Mouse (Mus musculus): ENCODE measurements around the gene Fam8a1. TPM values are rescaled to one million over a fixed set of nuclear protein-coding genes. Genes with fewer than 3 reads are reported as not detected.

Gene Fam8a1
- polyA plus RNA-seq, 1 experiment from 2014 or later, result 16.1 TPM

- WGBS, result 94% methylated on average over 6 of the region's 6 CpGs
- no peak for ATAC-seq (ENCODE audit: low FRiP score, low read depth)
- 0 out of 2 replicates have a peak, but pooled peaks cover 4% of the 10 kb centered on the region for H3K9me3 ChIP-seq
These were observed 25.1 kb upstream of the Fam8a1 start for GRCm38 (mm10) chr13:46644175-46644574.

GRCm38 (mm10) chr13:46645476-46645875 is 23.8 kb upstream of the Fam8a1 start:
- no peak overlapping the region for H3K4me3 ChIP-seq
- 0 out of 2 replicates have a peak, but pooled peaks cover 4% of the 10 kb centered on the region for H3K9me3 ChIP-seq
- H3K27ac ChIP-seq (replicated peaks), result no peak overlapping the region
- no peaks in the 10 kb centered on the region for H3K4me1 ChIP-seq (replicated peaks)
- H3K36me3 ChIP-seq, result peaks cover 5% of the 10 kb centered on the region
- 70% methylated on average over 6 of the region's 6 CpGs for WGBS
- H3K27me3 ChIP-seq, result no peaks in the 10 kb centered on the region
- H3K9ac ChIP-seq, result no peak overlapping the region
- H3K4me2 ChIP-seq, result no peak overlapping the region
- ATAC-seq (ENCODE audit: low FRiP score, low read depth), result no peak

More at GRCm38 (mm10) chr13:46644175-46644574, 25.1 kb upstream of the Fam8a1 start:
- Histone ChIP-seq H3K36me3 (peaks cover 5% of the 10 kb centered on the region), H3K27ac (replicated peaks) (no peak overlapping the region), H3K4me3 (no peak overlapping the region), H3K4me1 (replicated peaks) (no peaks in the 10 kb centered on the region), H3K4me2 (no peak overlapping the region), H3K27me3 (no peaks in the 10 kb centered on the region), H3K9ac (no peak overlapping the region)

DNA sequence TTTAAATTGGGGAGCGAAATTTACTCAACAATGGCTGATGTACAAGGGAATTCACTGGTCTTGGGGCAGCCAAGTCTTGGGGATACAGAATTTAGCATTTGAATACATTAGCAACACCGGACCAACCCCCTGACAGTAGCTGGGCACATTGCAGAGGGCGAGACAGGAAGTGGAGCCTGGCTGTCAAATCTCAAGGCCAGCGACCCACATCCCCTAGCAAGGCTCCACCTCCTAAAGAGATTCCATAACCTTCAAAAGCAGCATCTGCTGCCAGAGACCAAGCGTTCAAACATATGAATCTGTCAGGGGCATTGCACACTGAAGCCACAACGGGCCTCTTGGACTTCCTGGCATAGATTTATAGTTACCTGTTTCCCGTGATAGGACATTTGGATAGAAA is 17.5 kb upstream of the Fam8a1 start:
- Histone ChIP-seq H3K27ac (replicated peaks) (no peak overlapping the region), H3K4me2 (no peak overlapping the region), H3K4me1 (replicated peaks) (no peaks in the 10 kb centered on the region), H3K36me3 (no peaks in the 10 kb centered on the region), H3K4me3 (no peak overlapping the region), H3K9me3 (no peaks in the 10 kb centered on the region), H3K9ac (no peak overlapping the region), H3K27me3 (no peaks in the 10 kb centered on the region)
- WGBS, result 89% methylated on average over 7 of the region's 7 CpGs
- ATAC-seq (ENCODE audit: low FRiP score, low read depth), result no peak

GRCm38 (mm10) chr13:46652671-46653070 is 16.7 kb upstream of the Fam8a1 start:
- H3K4me3 ChIP-seq, result no peak overlapping the region
- no peaks in the 10 kb centered on the region for H3K36me3 ChIP-seq
- WGBS, result 86% methylated on average over 7 of the region's 7 CpGs
- no peak overlapping the region for H3K27ac ChIP-seq (replicated peaks)
- ATAC-seq (ENCODE audit: low FRiP score, low read depth), result no peak
- H3K9me3 ChIP-seq, result no peaks in the 10 kb centered on the region
- H3K27me3 ChIP-seq, result no peaks in the 10 kb centered on the region
- no peak overlapping the region for H3K9ac ChIP-seq
- H3K4me2 ChIP-seq, result no peak overlapping the region
- no peaks in the 10 kb centered on the region for H3K4me1 ChIP-seq (replicated peaks)

DNA sequence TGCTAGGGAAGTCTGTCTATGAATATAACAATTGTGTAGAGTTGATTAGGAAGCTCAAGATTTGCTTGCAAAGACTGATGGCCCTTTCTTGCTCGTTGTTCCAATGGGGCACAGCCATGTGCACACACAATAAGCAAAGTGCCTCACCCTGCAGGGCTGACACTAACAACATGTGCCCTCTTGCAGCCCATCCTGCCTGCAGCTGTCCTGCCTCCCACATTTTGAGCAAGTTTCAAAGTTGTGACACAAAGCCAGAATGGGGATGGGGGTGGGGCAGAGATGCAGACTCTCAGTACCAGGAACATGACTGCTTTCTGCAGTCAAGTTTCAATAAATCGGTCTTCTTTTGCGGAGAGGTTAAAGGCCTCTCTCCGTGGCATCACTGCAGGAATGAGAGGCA is 15.7 kb upstream of the Fam8a1 start:
- Histone ChIP-seq H3K4me3 (no peak overlapping the region), H3K9me3 (no peaks in the 10 kb centered on the region), H3K9ac (no peak overlapping the region), H3K36me3 (no peaks in the 10 kb centered on the region), H3K27ac (replicated peaks) (no peak overlapping the region), H3K4me1 (replicated peaks) (no peaks in the 10 kb centered on the region), H3K4me2 (no peak overlapping the region), H3K27me3 (no peaks in the 10 kb centered on the region)
- no peak for ATAC-seq (ENCODE audit: low FRiP score, low read depth)
- 61% methylated on average over 4 of the region's 4 CpGs for WGBS

DNA sequence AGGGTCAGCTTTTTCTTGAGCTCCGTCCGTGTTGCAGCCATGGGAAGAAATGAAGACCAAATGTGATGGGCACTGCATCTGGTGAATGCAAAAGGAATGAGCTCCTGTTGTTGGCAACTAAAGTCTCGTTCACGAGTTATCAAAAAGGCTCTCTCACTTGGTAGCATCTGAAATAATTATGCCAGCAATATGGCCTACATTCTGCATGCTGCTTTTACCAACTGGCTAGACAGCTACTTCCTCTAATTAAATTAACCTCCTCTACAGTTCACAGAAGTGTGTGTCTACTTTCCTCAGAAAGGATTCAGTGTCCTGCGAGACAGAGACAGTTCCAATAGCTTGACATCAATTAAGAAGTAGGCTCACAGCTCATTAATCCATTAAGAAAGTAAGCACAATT is 14.8 kb upstream of the Fam8a1 start:
- no peak for ATAC-seq (ENCODE audit: low FRiP score, low read depth)
- H3K9me3 ChIP-seq, result no peaks in the 10 kb centered on the region
- H3K36me3 ChIP-seq, result no peaks in the 10 kb centered on the region
- H3K4me2 ChIP-seq, result no peak overlapping the region
- 74% methylated on average over 5 of the region's 5 CpGs for WGBS
- H3K4me3 ChIP-seq, result no peak overlapping the region
- no peak overlapping the region for H3K27ac ChIP-seq (replicated peaks)
- no peaks in the 10 kb centered on the region for H3K27me3 ChIP-seq
- no peak overlapping the region for H3K9ac ChIP-seq
- no peaks in the 10 kb centered on the region for H3K4me1 ChIP-seq (replicated peaks)

DNA sequence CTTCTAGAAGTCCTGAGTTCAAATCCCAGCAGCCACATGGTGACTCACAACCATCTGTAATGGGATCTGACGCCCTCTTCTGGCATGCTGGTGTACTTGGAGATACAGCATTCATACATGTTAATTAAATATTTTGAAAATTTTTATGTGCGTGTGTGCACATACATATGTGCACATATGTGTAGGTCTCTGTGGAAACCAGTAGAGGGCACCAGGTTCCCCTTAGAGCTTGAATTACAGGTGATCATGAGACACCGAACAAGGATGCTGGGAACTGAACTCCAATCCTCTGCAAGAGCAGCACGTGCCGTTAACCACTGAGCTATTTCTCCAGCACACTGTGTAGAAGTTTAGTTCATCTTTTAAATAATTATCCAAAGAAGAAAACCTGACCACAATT is 10.1 kb upstream of the Fam8a1 start:
- no peak overlapping the region for H3K4me2 ChIP-seq
- H3K4me3 ChIP-seq, result no peak overlapping the region
- H3K27ac ChIP-seq (replicated peaks), result no peak overlapping the region
- H3K36me3 ChIP-seq, result no peaks in the 10 kb centered on the region
- no peaks in the 10 kb centered on the region for H3K9me3 ChIP-seq
- no peak for ATAC-seq (ENCODE audit: low FRiP score, low read depth)
- WGBS, result 92% methylated on average over 5 of the region's 5 CpGs
- H3K27me3 ChIP-seq, result no peaks in the 10 kb centered on the region
- no peaks in the 10 kb centered on the region for H3K4me1 ChIP-seq (replicated peaks)
- no peak overlapping the region for H3K9ac ChIP-seq

DNA sequence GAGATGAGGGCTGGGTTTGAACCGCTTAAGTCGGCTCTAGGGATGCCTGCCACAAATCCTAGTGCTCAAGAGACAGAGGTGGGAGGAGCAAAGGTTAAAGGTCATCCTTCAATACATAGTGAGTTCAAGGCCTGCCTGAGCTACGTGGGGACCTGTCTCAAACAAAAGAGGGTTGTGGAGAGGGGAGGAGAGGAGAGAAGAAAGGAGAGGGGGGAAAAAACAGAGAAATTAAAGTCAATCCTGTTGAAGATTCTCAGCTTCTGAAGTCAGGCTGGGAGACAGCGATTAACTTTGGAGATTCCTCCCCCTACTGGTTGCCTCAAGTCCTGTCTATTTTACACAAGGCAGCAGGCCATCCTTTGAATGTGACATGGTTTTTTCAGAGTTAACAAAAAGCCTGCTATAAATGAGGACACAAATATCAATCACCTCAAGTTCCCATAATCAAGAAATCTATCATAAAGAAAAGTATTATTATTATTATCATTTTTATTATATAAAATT is 5.8 kb upstream of the Fam8a1 start:
- peak; percentile 23; the same call in 1 of the 2 replicates for ATAC-seq (ENCODE audit: low FRiP score, low read depth)
- no peak overlapping the region for H3K9ac ChIP-seq
- no peaks in the 10 kb centered on the region for H3K9me3 ChIP-seq
- 34% methylated on average over 4 of the region's 4 CpGs for WGBS
- H3K4me3 ChIP-seq, result no peak overlapping the region
- no peak overlapping the region for H3K27ac ChIP-seq (replicated peaks)
- no peaks in the 10 kb centered on the region for H3K36me3 ChIP-seq
- H3K4me2 ChIP-seq, result no peak overlapping the region
- 0 out of 2 replicates have a peak, but pooled peaks cover 6% of the 10 kb centered on the region for H3K27me3 ChIP-seq
- peaks cover 1% of the 10 kb centered on the region for H3K4me1 ChIP-seq (replicated peaks)

GRCm38 (mm10) chr13:46669620-46670271 is 424 bp downstream of the Fam8a1 start:
- Histone ChIP-seq H3K36me3 (peaks cover 23% of the 10 kb centered on the region), H3K27ac (replicated peaks) (peak overlapping the region; percentile 87), H3K27me3 (0 out of 2 replicates have a peak, but pooled peaks cover 4% of the 10 kb centered on the region), H3K9ac (peak overlapping the region; percentile 92), H3K4me2 (peak overlapping the region; percentile 71), H3K9me3 (no peaks in the 10 kb centered on the region), H3K4me1 (replicated peaks) (peaks cover 28% of the 10 kb centered on the region), H3K4me3 (peak overlapping the region; percentile 93)
- under 1% methylated on average over 69 of the region's 96 CpGs for WGBS
- ATAC-seq (ENCODE audit: low FRiP score, low read depth), result peak; percentile 63

DNA sequence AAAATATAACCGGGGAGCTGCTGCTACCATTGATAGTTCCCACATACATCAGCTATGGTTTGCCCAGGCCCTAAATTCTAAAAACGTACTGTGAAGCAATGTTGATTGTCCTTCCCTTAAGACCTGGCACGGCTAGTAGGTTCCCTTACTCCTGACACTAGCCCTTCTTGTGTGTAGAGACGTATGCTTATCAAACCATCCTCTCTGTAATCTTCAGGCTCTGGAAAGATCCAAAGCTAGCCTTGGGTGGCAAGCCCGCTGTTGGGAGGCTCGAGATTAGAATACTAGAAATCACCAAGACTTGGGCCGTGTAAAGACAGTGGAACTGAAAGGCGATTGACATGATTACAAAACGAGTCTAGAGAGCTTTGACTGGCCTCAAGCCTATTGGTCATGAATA is 1.2 kb downstream of the Fam8a1 start:
- ATAC-seq (ENCODE audit: low FRiP score, low read depth), result no peak
- WGBS, result 64% methylated on average over 9 of the region's 9 CpGs
- H3K36me3 ChIP-seq, result peaks cover 31% of the 10 kb centered on the region
- peak overlapping the region; percentile 93 for H3K4me3 ChIP-seq
- H3K4me1 ChIP-seq (replicated peaks), result peaks cover 28% of the 10 kb centered on the region
- no peak overlapping the region for H3K27ac ChIP-seq (replicated peaks)
- H3K27me3 ChIP-seq, result 0 out of 2 replicates have a peak, but pooled peaks cover 3% of the 10 kb centered on the region
- peak overlapping the region; percentile 92 for H3K9ac ChIP-seq
- H3K9me3 ChIP-seq, result no peaks in the 10 kb centered on the region
- H3K4me2 ChIP-seq, result peak overlapping the region; percentile 71

DNA sequence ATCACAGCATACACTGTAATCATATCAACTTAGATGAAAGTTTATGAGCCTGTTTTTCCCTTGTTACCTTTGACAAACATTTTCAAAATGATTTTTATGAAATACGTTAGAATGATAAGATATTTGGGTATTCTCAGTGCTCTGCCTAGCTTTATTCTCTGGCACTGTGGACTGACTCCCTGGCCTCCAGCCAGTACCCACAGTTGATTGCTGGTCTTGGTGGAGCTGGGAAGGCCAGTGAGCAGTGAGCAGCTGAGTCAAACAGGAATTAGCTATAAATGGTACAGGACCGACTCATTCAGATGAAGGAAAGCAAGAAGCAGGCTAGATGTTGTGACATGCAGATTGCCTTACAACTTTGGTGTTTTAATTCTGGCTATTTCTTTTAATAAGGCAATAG is 5.3 kb downstream of the Fam8a1 start:
- Histone ChIP-seq H3K4me1 (replicated peaks) (peaks cover 22% of the 10 kb centered on the region), H3K36me3 (peaks cover 48% of the 10 kb centered on the region)

DNA sequence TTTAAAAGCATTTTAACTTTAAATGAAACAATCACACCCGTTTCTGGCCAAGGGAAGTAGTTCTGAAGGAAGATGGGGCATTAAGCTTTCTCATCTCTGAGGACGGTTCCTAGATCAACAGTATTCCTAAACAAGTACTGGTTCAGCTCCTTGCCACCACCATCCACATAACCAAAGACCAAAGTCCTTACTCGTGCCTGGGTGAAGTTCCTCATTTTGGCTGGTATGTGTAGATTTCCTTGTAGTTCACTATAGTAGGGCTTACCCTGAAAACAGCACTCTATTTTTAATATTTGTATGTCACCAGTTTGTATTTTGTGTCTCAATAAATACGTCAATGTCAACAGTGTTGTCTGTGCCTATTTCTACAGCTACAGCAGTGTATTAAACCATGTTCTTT is 8.4 kb downstream of the Fam8a1 start:
- no peaks in the 10 kb centered on the region for H3K9me3 ChIP-seq
- ATAC-seq (ENCODE audit: low FRiP score, low read depth), result no peak
- 87% methylated on average over 4 of the region's 4 CpGs for WGBS
- no peaks in the 10 kb centered on the region for H3K4me1 ChIP-seq (replicated peaks)
- peaks cover 51% of the 10 kb centered on the region for H3K36me3 ChIP-seq
- no peak overlapping the region for H3K4me3 ChIP-seq
- H3K27ac ChIP-seq (replicated peaks), result no peak overlapping the region
- H3K9ac ChIP-seq, result no peak overlapping the region
- no peak overlapping the region for H3K4me2 ChIP-seq
- H3K27me3 ChIP-seq, result no peaks in the 10 kb centered on the region

More for the DNA sequence above, 5.3 kb downstream of the Fam8a1 start:
- Histone ChIP-seq H3K4me3 (no peak overlapping the region), H3K9ac (no peak overlapping the region), H3K27me3 (no peaks in the 10 kb centered on the region), H3K27ac (replicated peaks) (no peak overlapping the region), H3K4me2 (no peak overlapping the region), H3K9me3 (no peaks in the 10 kb centered on the region)
- 89% methylated on average over 2 of the region's 2 CpGs for WGBS
- ATAC-seq (ENCODE audit: low FRiP score, low read depth), result no peak
